Mouse (Mus musculus): ENCODE measurements around the gene Grk1.

Gene Grk1

GRCm38 (mm10) chr8:13428156-13428555 lies 23.3 kb downstream of the Grk1 start:
- in situ Hi-C loops (cut with MboI, MseI) = no loop called here

- in situ Hi-C loops (cut with MboI, MseI) = no loop called here
Measured at GRCm38 (mm10) chr8:13430412-13430811, 25.5 kb downstream of the Grk1 start.

GRCm38 (mm10) chr8:13430866-13431265 lies 26.0 kb downstream of the Grk1 start:
- in situ Hi-C loops (cut with MboI, MseI) = no loop called here

- in situ Hi-C loops (cut with MboI, MseI) = no loop called here
Measured at GRCm38 (mm10) chr8:13433130-13433529, 28.2 kb downstream of the Grk1 start.

GRCm38 (mm10) chr8:13434889-13435288 lies 30.0 kb downstream of the Grk1 start, which contains the start of gene Tmem255b:
Tmem255b (plus strand) TSS chr8:13435189.
- in situ Hi-C loops (cut with MboI, MseI) = no loop called here

GRCm38 (mm10) chr8:13436052-13436451 lies 31.2 kb downstream of the Grk1 start:
- in situ Hi-C loops (cut with MboI, MseI) = no loop called here

- in situ Hi-C loops (cut with MboI, MseI) = no loop called here
Measured at GRCm38 (mm10) chr8:13437531-13437930, 32.6 kb downstream of the Grk1 start.

- in situ Hi-C loops (cut with MboI, MseI) = no loop called here
Measured at GRCm38 (mm10) chr8:13442152-13442551, 37.3 kb downstream of the Grk1 start.

- in situ Hi-C loops (cut with MboI, MseI) = no loop called here
Measured at GRCm38 (mm10) chr8:13446456-13446855, 41.6 kb downstream of the Grk1 start.

GRCm38 (mm10) chr8:13448145-13448544 lies 43.3 kb downstream of the Grk1 start:
- in situ Hi-C loops (cut with MboI, MseI) = no loop called here

- in situ Hi-C loops (cut with MboI, MseI) = no loop called here
Measured at GRCm38 (mm10) chr8:13451747-13452277, 46.9 kb downstream of the Grk1 start.

- in situ Hi-C loops (cut with MboI, MseI) = no loop called here
Measured at GRCm38 (mm10) chr8:13454341-13455113, 49.6 kb downstream of the Grk1 start.

- in situ Hi-C loops (cut with MboI, MseI) = no loop called here
Measured at GRCm38 (mm10) chr8:13455295-13455694, 50.4 kb downstream of the Grk1 start.

- in situ Hi-C loops (cut with MboI, MseI) = no loop called here
Measured at GRCm38 (mm10) chr8:13459431-13459830, 54.5 kb downstream of the Grk1 start.

- in situ Hi-C loops (cut with MboI, MseI) = no loop called here
Measured at GRCm38 (mm10) chr8:13461085-13461765, 56.3 kb downstream of the Grk1 start.

- in situ Hi-C loops (cut with MboI, MseI) = no loop called here
Measured at GRCm38 (mm10) chr8:13461843-13462242, 57.0 kb downstream of the Grk1 start.

GRCm38 (mm10) chr8:13462392-13462791 lies 57.5 kb downstream of the Grk1 start:
- in situ Hi-C loops (cut with MboI, MseI) = no loop called here

GRCm38 (mm10) chr8:13465324-13465723 lies 60.4 kb downstream of the Grk1 start:
- in situ Hi-C loops (cut with MboI, MseI) = no loop called here

GRCm38 (mm10) chr8:13466989-13467388 lies 62.1 kb downstream of the Grk1 start:
- in situ Hi-C loops (cut with MboI, MseI) = no loop called here

GRCm38 (mm10) chr8:13468737-13469136 lies 63.9 kb downstream of the Grk1 start:
- in situ Hi-C loops (cut with MboI, MseI) = no loop called here

GRCm38 (mm10) chr8:13471484-13471883 lies 66.6 kb downstream of the Grk1 start:
- in situ Hi-C loops (cut with MboI, MseI) = no loop called here

All from T-helper 1 cell (primary cell).